Mouse (Mus musculus) liver, embryonic 15.5 days (tissue): ENCODE results near the gene Catspere2. TPM values are rescaled to one million over a fixed set of nuclear protein-coding genes. Genes with fewer than 3 reads are reported as not detected.

Experiments
- ATAC-seq: fragments of 200-750 bp; cut with Nextera tagmentation; 2 replicates; pipeline ENCODE4 v1.8.0; 2017; ENCODE audit warnings: moderate number of reproducible peaks, mild to moderate bottlenecking, moderate library complexity; ENCODE audit not compliant: insufficient read depth
- H3K27ac ChIP-seq: fragments of 300-500 bp; sonication (generic); replicated peaks from 2 replicates; pipeline ENCODE4 v1.5.1; 2015; ENCODE audit warnings: mild to moderate bottlenecking, inconsistent platforms
- H3K27me3 ChIP-seq: fragments of 300-500 bp; sonication (generic); 2 replicates; pipeline ENCODE4 v1.6.1; 2015; ENCODE audit warnings: mild to moderate bottlenecking, inconsistent platforms
- H3K36me3 ChIP-seq: fragments of 300-500 bp; sonication (generic); replicated peaks from 2 replicates; pipeline ENCODE4 v1.6.1; 2015; ENCODE audit warnings: moderate library complexity, mild to moderate bottlenecking, inconsistent platforms
- H3K4me1 ChIP-seq: fragments of 300-500 bp; sonication (generic); replicated peaks from 2 replicates; pipeline ENCODE4 v1.6.1; 2015; ENCODE audit warnings: inconsistent platforms
- H3K4me2 ChIP-seq: fragments of 300-500 bp; sonication (generic); 2 replicates; pipeline ENCODE4 v1.6.1; 2015; ENCODE audit warnings: moderate library complexity, mild to moderate bottlenecking, inconsistent platforms
- H3K4me3 ChIP-seq: fragments of 300-500 bp; sonication (generic); replicated peaks from 2 replicates; pipeline ENCODE4 v1.5.1; 2015; ENCODE audit warnings: mild to moderate bottlenecking, inconsistent platforms
- H3K9ac ChIP-seq: fragments of 300-500 bp; sonication (generic); 2 replicates; pipeline ENCODE4 v1.6.1; 2015; ENCODE audit warnings: moderate library complexity, mild to moderate bottlenecking, inconsistent platforms
- H3K9me3 ChIP-seq: fragments of 300-500 bp; sonication (generic); replicated peaks from 2 replicates; pipeline ENCODE4 v1.6.1; 2016; ENCODE audit warnings: inconsistent platforms
- WGBS: fragments of 180-500 bp; shearing (Covaris S2); methylation state at CpG from one replicate; pipeline ENCODE4 v1.1.7; 2015; ENCODE audit warnings: mixed read lengths; ENCODE audit not compliant: insufficient replicate concordance; 5-methylcytosine and 5-hydroxymethylcytosine counted together
- polyA plus RNA-seq: library from polyadenylated mRNA; unstranded; fragments of >200 nt; fragmentation: Nextera tagmentation; extraction: Ambion mirVana; gene quantifications from 2 replicates; pipeline ENCODE4 v1.2.1, GENCODE M21; 2015

The Catspere2 gene
- polyA plus RNA-seq, 1 experiment from 2014 or later, result 0.02 TPM

GRCm38 (mm10) chr1:178219166-178220077, 236.2 kb downstream of the Catspere2 start:
- H3K9ac ChIP-seq, result no peak overlapping the region
- no peak for ATAC-seq
- H3K9me3 ChIP-seq, result no peaks in the 10 kb centered on the region
- H3K4me2 ChIP-seq, result no peak overlapping the region
- H3K36me3 ChIP-seq, result no peaks in the 10 kb centered on the region; the same call in 1 of the 2 replicates
- no peak overlapping the region for H3K27ac ChIP-seq
- H3K4me1 ChIP-seq, result peaks cover 3% of the 10 kb centered on the region; the same call in 1 of the 2 replicates
- no peak overlapping the region for H3K4me3 ChIP-seq
- H3K27me3 ChIP-seq, result no peaks in the 10 kb centered on the region
- WGBS, result 70% methylated on average over 5 of the region's 5 CpGs

Other genes with a start within 250 kb of the Catspere2 start
- 13.4 and 14.1 TPM in 2 replicates for gene Adss, start 186.9 kb upstream of the Catspere2 start, polyA plus RNA-seq
- 8.0 and 8.6 TPM in 2 replicates for gene Desi2, start 204.0 kb downstream of the Catspere2 start, polyA plus RNA-seq